19 mouse cellular contexts compared by ENCODE assay signal in the genomic region with DNA sequence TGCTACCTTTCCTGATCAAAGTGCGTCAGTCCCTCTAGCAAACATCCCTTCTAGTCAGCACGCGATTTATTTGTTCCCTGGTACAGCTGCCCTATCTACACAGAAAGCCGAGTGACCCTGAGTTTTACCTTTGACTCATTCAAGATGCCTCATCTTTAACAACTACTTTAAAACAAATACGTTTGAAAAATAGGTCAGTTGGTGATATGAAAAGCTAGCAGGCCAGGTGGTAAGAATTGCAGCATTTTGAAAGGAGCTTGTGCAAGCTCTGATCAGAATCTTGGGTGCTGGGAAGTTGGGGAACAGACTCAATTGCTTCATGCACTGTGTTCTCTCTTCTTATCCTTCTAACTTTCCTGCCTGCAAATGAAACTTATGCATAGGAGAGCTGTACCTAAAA.
"Had no signal": no experiment of that assay in that cellular context is flagged by ENCODE, and none has a peak within 500 bp of the region (broad histone marks: within the 10 kb centered on the region; RNA-seq: fewer than 3 reads in every experiment).

No protein-coding gene starts in this region.

- H3K9ac ChIP-seq: lung, embryonic 14.5 days; midbrain, embryonic 12.5 days; neural tube, embryonic 13.5 days; neural tube, embryonic 15.5 days had no signal

- ATAC-seq: midbrain, embryonic 16.5 days had no signal

- H3K36me3 ChIP-seq: midbrain, embryonic 10.5 days; midbrain, embryonic 12.5 days; neural tube, embryonic 13.5 days; neural tube, embryonic 15.5 days had no signal

- H3K27me3 ChIP-seq: midbrain, embryonic 12.5 days; neural tube, embryonic 13.5 days; neural tube, embryonic 15.5 days had no signal

- H3K27ac ChIP-seq: midbrain, embryonic 10.5 days; midbrain, embryonic 12.5 days; neural tube, embryonic 13.5 days; neural tube, embryonic 15.5 days had no signal

- H3K4me2 ChIP-seq: lung, embryonic 14.5 days; midbrain, embryonic 12.5 days; neural tube, embryonic 13.5 days; neural tube, embryonic 15.5 days had no signal

- H3K9me3 ChIP-seq: midbrain, embryonic 10.5 days; neural tube, embryonic 13.5 days; neural tube, embryonic 15.5 days had no signal

- DNase-seq: lung, adult 18-20 months; lung, embryonic 14.5 days; lung, postnatal 10 days; lung, postnatal 4 days; midbrain, embryonic 14.5 days; retina, postnatal 1 day; right cerebral cortex, adult 18-20 months; right cerebral cortex, postnatal 25 days; right cerebral cortex, postnatal 4 days; spleen, adult 18-20 months; thymus, adult 18-20 months; thymus, postnatal 14 days; thymus, postnatal 36 days had no signal

- H3K4me3 ChIP-seq: midbrain, embryonic 10.5 days; midbrain, embryonic 12.5 days; myocyte; neural tube, embryonic 13.5 days; neural tube, embryonic 15.5 days had no signal
